Mouse (Mus musculus) embryonic facial prominence, embryonic 15.5 days (tissue): ENCODE data around the gene Gfod1. TPM values are rescaled to one million over a fixed set of nuclear protein-coding genes. Genes with fewer than 3 reads are reported as not detected.

Source experiments
- ATAC-seq: fragments of 200-750 bp; cut with Nextera tagmentation; 2 replicates; pipeline ENCODE4 v1.8.0; 2017; ENCODE audit warnings: low read depth, moderate TSS enrichment; ENCODE audit not compliant: insufficient number of reproducible peaks, low FRiP score, low TSS enrichment
- H3K27ac ChIP-seq: fragments of 300-500 bp; sonication (generic); replicated peaks from 2 replicates; pipeline ENCODE4 v1.5.1; 2015; ENCODE audit warnings: mild to moderate bottlenecking, inconsistent platforms
- H3K27me3 ChIP-seq: fragments of 300-500 bp; sonication (generic); 2 replicates; pipeline ENCODE4 v1.6.1; 2015; ENCODE audit warnings: inconsistent platforms
- H3K36me3 ChIP-seq: fragments of 300-500 bp; sonication (generic); 2 replicates; pipeline ENCODE4 v1.6.1; 2015; ENCODE audit warnings: mild to moderate bottlenecking, inconsistent platforms
- H3K4me1 ChIP-seq: fragments of 300-500 bp; sonication (generic); 2 replicates; pipeline ENCODE4 v1.6.1; 2015; ENCODE audit warnings: inconsistent platforms
- H3K4me2 ChIP-seq: fragments of 300-500 bp; sonication (generic); replicated peaks from 2 replicates; pipeline ENCODE4 v1.6.1; 2015; ENCODE audit warnings: mild to moderate bottlenecking, inconsistent platforms
- H3K4me3 ChIP-seq: fragments of 300-500 bp; sonication (generic); replicated peaks from 2 replicates; pipeline ENCODE4 v1.5.1; 2015; ENCODE audit warnings: mild to moderate bottlenecking, inconsistent platforms
- H3K9ac ChIP-seq: fragments of 300-500 bp; sonication (generic); 2 replicates; pipeline ENCODE4 v1.6.1; 2015; ENCODE audit warnings: inconsistent platforms
- H3K9me3 ChIP-seq: fragments of 300-500 bp; sonication (generic); replicated peaks from 2 replicates; pipeline ENCODE4 v1.6.1; 2016; ENCODE audit warnings: inconsistent platforms
- WGBS: fragments of 180-500 bp; shearing (Covaris S2); methylation state at CpG from one replicate; pipeline ENCODE4 v1.1.7; 2015; 5-methylcytosine and 5-hydroxymethylcytosine counted together
- polyA plus RNA-seq: library from polyadenylated mRNA; unstranded; fragments of >200 nt; fragmentation: Nextera tagmentation; extraction: Ambion mirVana; gene quantifications from 2 replicates; pipeline ENCODE4 v1.2.1, GENCODE M21; 2015

The Gfod1 gene
- polyA plus RNA-seq, 1 experiment from 2014 or later: 1.0 TPM

- H3K9me3 ChIP-seq: no peaks in the 10 kb centered on the region
- H3K4me1 ChIP-seq: no peaks in the 10 kb centered on the region
- no peak for ATAC-seq
- WGBS: 76% methylated on average over 22 of the region's 22 CpGs
- H3K27me3 ChIP-seq: no peaks in the 10 kb centered on the region
- no peaks in the 10 kb centered on the region for H3K36me3 ChIP-seq
- H3K27ac ChIP-seq: no peak overlapping the region
- H3K9ac ChIP-seq: no peak overlapping the region
- no peak overlapping the region for H3K4me3 ChIP-seq
- no peak overlapping the region for H3K4me2 ChIP-seq
Measured at GRCm38 (mm10) chr13:43200473-43200872, 103.5 kb downstream of the Gfod1 start.

- Histone ChIP-seq H3K9ac (no peak overlapping the region), H3K27ac (no peak overlapping the region), H3K4me3 (no peak overlapping the region), H3K27me3 (no peaks in the 10 kb centered on the region), H3K4me2 (no peak overlapping the region), H3K9me3 (no peaks in the 10 kb centered on the region), H3K4me1 (no peaks in the 10 kb centered on the region), H3K36me3 (no peaks in the 10 kb centered on the region)
- ATAC-seq: no peak
- 66% methylated on average over 5 of the region's 5 CpGs for WGBS
Measured at GRCm38 (mm10) chr13:43199749-43200148, 104.2 kb downstream of the Gfod1 start.

GRCm38 (mm10) chr13:43199282-43199681 lies 104.7 kb downstream of the Gfod1 start:
- Histone ChIP-seq H3K4me2 (no peak overlapping the region), H3K4me1 (no peaks in the 10 kb centered on the region), H3K27ac (no peak overlapping the region), H3K36me3 (no peaks in the 10 kb centered on the region), H3K4me3 (no peak overlapping the region), H3K9ac (no peak overlapping the region), H3K27me3 (no peaks in the 10 kb centered on the region), H3K9me3 (no peaks in the 10 kb centered on the region)
- WGBS: 88% methylated on average over 7 of the region's 7 CpGs
- no peak for ATAC-seq

- no peak overlapping the region for H3K27ac ChIP-seq
- H3K9me3 ChIP-seq: no peaks in the 10 kb centered on the region
- no peak for ATAC-seq
- H3K27me3 ChIP-seq: no peaks in the 10 kb centered on the region
- no peaks in the 10 kb centered on the region for H3K36me3 ChIP-seq
- H3K4me2 ChIP-seq: no peak overlapping the region
- no peaks in the 10 kb centered on the region for H3K4me1 ChIP-seq
- 66% methylated on average over 6 of the region's 6 CpGs for WGBS
- H3K4me3 ChIP-seq: no peak overlapping the region
- H3K9ac ChIP-seq: no peak overlapping the region
Measured at GRCm38 (mm10) chr13:43197187-43197586, 106.8 kb downstream of the Gfod1 start.

- H3K27ac ChIP-seq: no peak overlapping the region
- no peak for ATAC-seq
- WGBS: 65% methylated on average over 7 of the region's 7 CpGs
- no peak overlapping the region for H3K4me3 ChIP-seq
- H3K36me3 ChIP-seq: no peaks in the 10 kb centered on the region
- H3K9ac ChIP-seq: no peak overlapping the region
- H3K27me3 ChIP-seq: no peaks in the 10 kb centered on the region
- H3K4me2 ChIP-seq: no peak overlapping the region
- no peaks in the 10 kb centered on the region for H3K9me3 ChIP-seq
- peaks cover 6% of the 10 kb centered on the region; the same call in 1 of the 2 replicates for H3K4me1 ChIP-seq
Measured at GRCm38 (mm10) chr13:43196000-43196399, 108.0 kb downstream of the Gfod1 start.

- ATAC-seq: no peak
Measured at GRCm38 (mm10) chr13:43193932-43194331, 110.0 kb downstream of the Gfod1 start.

GRCm38 (mm10) chr13:43193266-43193665 lies 110.7 kb downstream of the Gfod1 start:
- H3K27me3 ChIP-seq: no peaks in the 10 kb centered on the region
- WGBS: 33% methylated on average over 7 of the region's 7 CpGs
- H3K27ac ChIP-seq: no peak overlapping the region
- no peak for ATAC-seq
- H3K4me1 ChIP-seq: peaks cover 6% of the 10 kb centered on the region; the same call in 1 of the 2 replicates
- no peaks in the 10 kb centered on the region for H3K9me3 ChIP-seq
- H3K4me3 ChIP-seq: no peak overlapping the region
- H3K4me2 ChIP-seq: no peak overlapping the region
- no peaks in the 10 kb centered on the region for H3K36me3 ChIP-seq
- no peak overlapping the region for H3K9ac ChIP-seq

More at GRCm38 (mm10) chr13:43193932-43194331, 110.0 kb downstream of the Gfod1 start:
- Histone ChIP-seq H3K27me3 (no peaks in the 10 kb centered on the region), H3K36me3 (no peaks in the 10 kb centered on the region), H3K9ac (no peak overlapping the region), H3K4me1 (peaks cover 6% of the 10 kb centered on the region; the same call in 1 of the 2 replicates), H3K4me2 (no peak overlapping the region), H3K9me3 (no peaks in the 10 kb centered on the region), H3K4me3 (no peak overlapping the region), H3K27ac (no peak overlapping the region)
- WGBS: 94% methylated on average over 8 of the region's 8 CpGs

GRCm38 (mm10) chr13:43191741-43192192 lies 112.2 kb downstream of the Gfod1 start:
- no peak for ATAC-seq
- WGBS: 26% methylated on average over 14 of the region's 14 CpGs
- peaks cover 6% of the 10 kb centered on the region; the same call in 1 of the 2 replicates for H3K4me1 ChIP-seq
- H3K9ac ChIP-seq: no peak overlapping the region
- peak overlapping the region; percentile 28 for H3K4me2 ChIP-seq
- no peaks in the 10 kb centered on the region for H3K36me3 ChIP-seq
- no peaks in the 10 kb centered on the region for H3K9me3 ChIP-seq
- H3K27ac ChIP-seq: no peak overlapping the region
- no peak overlapping the region for H3K4me3 ChIP-seq
- no peaks in the 10 kb centered on the region for H3K27me3 ChIP-seq

GRCm38 (mm10) chr13:43191290-43191689 lies 112.7 kb downstream of the Gfod1 start:
- ATAC-seq: no peak
- Histone ChIP-seq H3K4me1 (peaks cover 6% of the 10 kb centered on the region; the same call in 1 of the 2 replicates), H3K9ac (no peak overlapping the region), H3K27me3 (no peaks in the 10 kb centered on the region), H3K36me3 (no peaks in the 10 kb centered on the region), H3K4me2 (no peak overlapping the region), H3K27ac (no peak overlapping the region), H3K4me3 (no peak overlapping the region), H3K9me3 (no peaks in the 10 kb centered on the region)
- 21% methylated on average over 2 of the region's 2 CpGs for WGBS

- H3K27me3 ChIP-seq: no peaks in the 10 kb centered on the region
- WGBS: 85% methylated on average over 4 of the region's 4 CpGs
- H3K4me1 ChIP-seq: peaks cover 13% of the 10 kb centered on the region; the same call in 1 of the 2 replicates
- H3K9ac ChIP-seq: no peak overlapping the region
- no peak overlapping the region for H3K27ac ChIP-seq
- no peaks in the 10 kb centered on the region for H3K36me3 ChIP-seq
- ATAC-seq: no peak
- no peak overlapping the region for H3K4me2 ChIP-seq
- H3K9me3 ChIP-seq: no peaks in the 10 kb centered on the region
- H3K4me3 ChIP-seq: no peak overlapping the region
Measured at GRCm38 (mm10) chr13:43187736-43188135, 116.2 kb downstream of the Gfod1 start.

GRCm38 (mm10) chr13:43183248-43184055 lies 120.5 kb downstream of the Gfod1 start:
- ATAC-seq: peak; percentile 83
- H3K36me3 ChIP-seq: no peaks in the 10 kb centered on the region
- H3K9ac ChIP-seq: peak overlapping the region; percentile 15; the same call in 1 of the 2 replicates
- no peaks in the 10 kb centered on the region for H3K9me3 ChIP-seq
- 35% methylated on average over 8 of the region's 8 CpGs for WGBS
- H3K4me3 ChIP-seq: peak overlapping the region; percentile 40
- H3K27ac ChIP-seq: peak overlapping the region; percentile 69; the same call in 1 of the 2 replicates
- H3K4me1 ChIP-seq: peaks cover 10% of the 10 kb centered on the region; the same call in 1 of the 2 replicates
- peak overlapping the region; percentile 49 for H3K4me2 ChIP-seq
- H3K27me3 ChIP-seq: peaks cover 3% of the 10 kb centered on the region; the same call in 1 of the 2 replicates
